Mouse (Mus musculus): ENCODE data around the gene Ankrd6.

DNA sequence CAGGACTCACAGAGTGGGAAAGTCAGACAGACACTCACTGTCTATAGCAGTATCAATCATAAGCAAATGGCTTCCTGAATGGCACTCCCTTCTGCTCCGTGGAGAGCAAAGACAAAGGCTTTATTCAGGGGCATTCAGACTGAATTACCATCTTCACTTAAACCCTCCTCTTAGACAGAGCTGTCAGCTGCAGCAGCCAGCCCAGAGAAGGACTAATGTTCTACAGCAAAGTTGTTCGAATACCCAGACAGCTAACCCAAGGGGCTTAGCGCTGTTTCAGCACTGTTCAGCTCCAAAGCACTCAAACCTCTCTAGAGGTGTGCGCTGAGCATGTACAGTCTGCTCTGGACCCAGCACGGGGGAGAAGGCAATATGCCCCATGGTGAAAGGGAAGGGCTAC lies 32.1 kb downstream of the Ankrd6 start:
- TF ChIP-seq CTCF (IDR thresholded peaks at IDR 0.05; ENCODE audit: low read depth) (no peak), EP300 (IDR thresholded peaks at IDR 0.05; ENCODE audit: low read depth) (no peak)

Data from heart, postnatal 0 days (tissue).